Mouse (Mus musculus) embryonic facial prominence, embryonic 11.5 days (tissue): ENCODE data around the gene Acan. TPM values are rescaled to one million over a fixed set of nuclear protein-coding genes. Genes with fewer than 3 reads are reported as not detected.

Experiments
- ATAC-seq: fragments of 200-750 bp; cut with Nextera tagmentation; replicated peaks from 2 replicates; pipeline ENCODE4 v1.8.0; 2017; ENCODE audit warnings: low read depth; ENCODE audit not compliant: insufficient number of reproducible peaks, low FRiP score, low TSS enrichment
- DNase-seq: peaks from one replicate; pipeline ENCODE4 v3.0.0-alpha.2; 2015; ENCODE audit warnings: low spot score
- H3K27ac ChIP-seq: fragments of 300-500 bp; sonication (generic); replicated peaks from 2 replicates; pipeline ENCODE4 v1.5.1; 2014; ENCODE audit warnings: mild to moderate bottlenecking, low read depth, low read length, control low read depth
- H3K27me3 ChIP-seq: fragments of 300-500 bp; sonication (generic); 2 replicates; pipeline ENCODE4 v1.6.1; 2014; ENCODE audit warnings: mild to moderate bottlenecking, low read length, moderate library complexity, mixed read lengths; ENCODE audit not compliant: control insufficient read depth, insufficient read depth
- H3K36me3 ChIP-seq: fragments of 300-500 bp; sonication (generic); replicated peaks from 2 replicates; pipeline ENCODE4 v1.6.1; 2014; ENCODE audit warnings: low read depth, mild to moderate bottlenecking, low read length, moderate library complexity, mixed read lengths; ENCODE audit not compliant: control insufficient read depth, insufficient read depth
- H3K4me1 ChIP-seq: fragments of 300-500 bp; sonication (generic); 2 replicates; pipeline ENCODE4 v1.6.1; 2014; ENCODE audit warnings: low read length, mixed read lengths; ENCODE audit not compliant: control insufficient read depth, insufficient read depth
- H3K4me2 ChIP-seq: fragments of 300-500 bp; sonication (generic); 2 replicates; pipeline ENCODE4 v1.6.1; 2014; ENCODE audit warnings: low read depth, mild to moderate bottlenecking, control low read depth, low read length, moderate library complexity
- H3K4me3 ChIP-seq: fragments of 300-500 bp; sonication (generic); 2 replicates; pipeline ENCODE4 v1.5.1; 2014; ENCODE audit warnings: low read depth, low read length, control low read depth
- H3K9ac ChIP-seq: fragments of 300-500 bp; sonication (generic); replicated peaks from 2 replicates; pipeline ENCODE4 v1.6.1; 2014; ENCODE audit warnings: mild to moderate bottlenecking, control low read depth, low read length
- H3K9me3 ChIP-seq: fragments of 300-500 bp; sonication (generic); replicated peaks from 2 replicates; pipeline ENCODE4 v1.6.1; 2016; ENCODE audit warnings: mild to moderate bottlenecking, low read length, inconsistent platforms, mixed read lengths; ENCODE audit not compliant: control insufficient read depth
- WGBS: fragments of 180-500 bp; shearing (Covaris S2); extraction: QIAGEN DNeasy Blood & Tissue Kit; methylation state at CpG from one replicate; pipeline ENCODE4 v1.1.7; 2014; 5-methylcytosine and 5-hydroxymethylcytosine counted together
- polyA plus RNA-seq: library from polyadenylated mRNA; unstranded; fragments of >200 nt; fragmentation: Nextera tagmentation; extraction: Ambion mirVana; gene quantifications from 2 replicates; pipeline ENCODE4 v1.2.1, GENCODE M21; 2014

Acan gene
- polyA plus RNA-seq, 1 experiment from 2014 or later, result 0.90 TPM

- Histone ChIP-seq H3K4me2 (peak overlapping the region; percentile 84), H3K9me3 (no peaks in the 10 kb centered on the region), H3K9ac (no peak overlapping the region; the same call in 1 of the 2 replicates), H3K27me3 (no peaks in the 10 kb centered on the region), H3K36me3 (no peaks in the 10 kb centered on the region; the same call in none of the 2 replicates), H3K4me1 (no peaks in the 10 kb centered on the region; the same call in 1 of the 2 replicates), H3K4me3 (no peak overlapping the region), H3K27ac (no peak overlapping the region)
- ATAC-seq, result no peak
- DNase-seq, result peak; percentile 37
- WGBS, result 45% methylated on average over 12 of the region's 12 CpGs
Measured at GRCm38 (mm10) chr7:79147011-79147837, 93.9 kb downstream of the Acan start.

- Histone ChIP-seq H3K4me3 (peak overlapping the region; percentile 59), H3K4me1 (no peaks in the 10 kb centered on the region; the same call in 1 of the 2 replicates), H3K9me3 (no peaks in the 10 kb centered on the region), H3K27me3 (no peaks in the 10 kb centered on the region), H3K27ac (0 out of 2 replicates have a peak overlapping the region, but pooled peaks have one; percentile 22), H3K4me2 (peak overlapping the region; percentile 84), H3K9ac (peak overlapping the region; percentile 73), H3K36me3 (no peaks in the 10 kb centered on the region; the same call in none of the 2 replicates)
- ATAC-seq (peak; percentile 26), DNase-seq (peak; percentile 31)
- WGBS, result under 1% methylated on average over 20 of the region's 20 CpGs
Measured at GRCm38 (mm10) chr7:79147931-79148653, 94.8 kb downstream of the Acan start.

- H3K4me2 ChIP-seq, result peak within 1 kb of the TSS; percentile 84
- H3K36me3 ChIP-seq, result no peaks in the 10 kb centered on the region; the same call in 1 of the 2 replicates
- H3K9ac ChIP-seq, result peak within 1 kb of the TSS; percentile 73
- no peaks in the 10 kb centered on the region; the same call in 1 of the 2 replicates for H3K4me1 ChIP-seq
- peak; percentile 87 for ATAC-seq
- WGBS, result under 1% methylated on average over 39 of the region's 39 CpGs
- peak; percentile 94 for DNase-seq
- H3K4me3 ChIP-seq, result peak within 1 kb of the TSS; percentile 59
- no peaks in the 10 kb centered on the region for H3K9me3 ChIP-seq
- no peaks in the 10 kb centered on the region for H3K27me3 ChIP-seq
- H3K27ac ChIP-seq, result 0 out of 2 replicates have a peak within 1 kb of the TSS, but pooled peaks have one; percentile 22
Measured at GRCm38 (mm10) chr7:79148711-79149266, 95.5 kb downstream of the Acan start, which contains the start of gene Mfge8. TSS of gene Mfge8 (minus strand) at chr7:79149060.

- H3K4me3 ChIP-seq, result no peak overlapping the region
- H3K36me3 ChIP-seq, result no peaks in the 10 kb centered on the region; the same call in 1 of the 2 replicates
- H3K27ac ChIP-seq, result no peak overlapping the region
- no peak overlapping the region for H3K9ac ChIP-seq
- H3K9me3 ChIP-seq, result no peaks in the 10 kb centered on the region
- ATAC-seq, result no peak
- H3K27me3 ChIP-seq, result no peaks in the 10 kb centered on the region
- no peaks in the 10 kb centered on the region; the same call in 1 of the 2 replicates for H3K4me1 ChIP-seq
- no peak overlapping the region for H3K4me2 ChIP-seq
- 64% methylated on average over 6 of the region's 6 CpGs for WGBS
- no peak for DNase-seq
Measured at GRCm38 (mm10) chr7:79149522-79149921, 96.2 kb downstream of the Acan start.

- Histone ChIP-seq H3K27ac (no peak overlapping the region), H3K4me1 (no peaks in the 10 kb centered on the region), H3K4me2 (no peak overlapping the region), H3K9ac (no peak overlapping the region), H3K4me3 (no peak overlapping the region), H3K9me3 (no peaks in the 10 kb centered on the region), H3K27me3 (no peaks in the 10 kb centered on the region), H3K36me3 (no peaks in the 10 kb centered on the region)
- DNase-seq (no peak), ATAC-seq (no peak)
- WGBS, result 79% methylated on average over 1 of the region's 1 CpGs
Measured at GRCm38 (mm10) chr7:79159406-79159805, 106.1 kb downstream of the Acan start.

Other genes with a start within 250 kb of the Acan start
- gene Det1, start 206.2 kb upstream of the Acan start, polyA plus RNA-seq, result 24.5 and 26.8 TPM in 2 replicates
- 38.1 and 38.8 TPM in 2 replicates for gene Aen, start 157.6 kb upstream of the Acan start, polyA plus RNA-seq
- 0.61 TPM in 1 of 2 replicates, not detected in the other for gene Isg20, start 140.1 kb upstream of the Acan start, polyA plus RNA-seq
- 0.86 and 1.6 TPM in 2 replicates for gene Hapln3, start 77.5 kb downstream of the Acan start, polyA plus RNA-seq
- gene Mfge8, start 95.6 kb downstream of the Acan start, polyA plus RNA-seq, result 113 and 129 TPM in 2 replicates
- gene Abhd2, start 219.7 kb downstream of the Acan start, polyA plus RNA-seq, result 10.9 and 12.2 TPM in 2 replicates